ENCODE assay signal across 14 mouse cellular contexts in genomic region chr11:32708739-32709501, GRCm38 (mm10).
DNase-seq lines count a peak whose midpoint lies in the region; ATAC-seq and TF ChIP-seq lines count a peak whose summit lies in the region.
"Had no signal": no experiment of that assay in that cellular context is flagged by ENCODE, and none has a peak within 500 bp of the region (broad histone marks: within the 10 kb centered on the region; RNA-seq: fewer than 3 reads in every experiment).

No protein-coding gene starts in this region.

- no peak overlapping the region for H3K9ac ChIP-seq in heart, adult 2 months (ENCODE audit: low read depth, low read length)
- H3K9ac ChIP-seq in neural tube, embryonic 14.5 days (replicated peaks; ENCODE audit: low read depth, low read length), result no peak overlapping the region
- H3K9ac ChIP-seq: embryonic facial prominence, embryonic 12.5 days; forebrain, postnatal 0 days; lung, embryonic 15.5 days; midbrain, embryonic 12.5 days had no signal

- ATAC-seq in neural tube, embryonic 14.5 days (ENCODE audit: low read depth), result peak; percentile 28; the same call in 1 of the 2 replicates
- ATAC-seq: forebrain, postnatal 0 days had no signal

- no peaks in the 10 kb centered on the region for H3K27me3 ChIP-seq in heart, embryonic 10.5 days (ENCODE audit: insufficient read depth, poor library complexity, severe bottlenecking)
- no peaks in the 10 kb centered on the region for H3K27me3 ChIP-seq in heart, adult 2 months (ENCODE audit: control insufficient read depth, insufficient read depth, low read length)
- no peaks in the 10 kb centered on the region for H3K27me3 ChIP-seq in neural tube, embryonic 14.5 days (ENCODE audit: control insufficient read depth, insufficient read depth, low read length)
- H3K27me3 ChIP-seq: embryonic facial prominence, embryonic 12.5 days; lung, embryonic 15.5 days; midbrain, embryonic 12.5 days had no signal

- no peak for TF ChIP-seq CTCF in heart, adult 2 months (IDR thresholded peaks at IDR 0.05)
- TF ChIP-seq CTCF in layer of hippocampus, adult 2 months (conservative IDR thresholded peaks at IDR 0.05), result no peak

- 84% methylated on average over 14 of the region's 14 CpGs for WGBS in heart, embryonic 10.5 days
- WGBS in heart, adult 2 months, result 77% methylated on average over 14 of the region's 14 CpGs
- WGBS in neural tube, embryonic 14.5 days, result 71% methylated on average over 14 of the region's 14 CpGs

- no peak for TF ChIP-seq EP300 in heart, adult 2 months (IDR thresholded peaks at IDR 0.05; ENCODE audit: insufficient read depth, low read depth, low read length)

- no peak for TF ChIP-seq POLR2A in heart, adult 2 months (IDR thresholded peaks at IDR 0.05; ENCODE audit: insufficient read depth, low read depth, low read length)

- H3K79me2 ChIP-seq in heart, adult 2 months (replicated peaks; ENCODE audit: control insufficient read depth, insufficient read depth, low read length), result peaks cover 9% of the 10 kb centered on the region

- DNase-seq in heart, embryonic 10.5 days (ENCODE audit: low spot score), result peak; percentile 54
- DNase-seq in heart, adult 2 months, result no peak
- DNase-seq in layer of hippocampus, adult 2 months (ENCODE audit: low spot score in 2 of 2), result no peak
- no peak for DNase-seq in layer of hippocampus, adult 9-10 months (ENCODE audit: low spot score)
- no peak for DNase-seq in neural tube, embryonic 10.5 days (ENCODE audit: extremely low spot score, low spot score)
- DNase-seq in testis, postnatal 14 days (ENCODE audit: low spot score), result no peak

- H3K4me1 ChIP-seq in heart, embryonic 10.5 days, result peaks cover 21% of the 10 kb centered on the region; the same call in 1 of the 2 replicates
- H3K4me1 ChIP-seq in heart, adult 2 months (ENCODE audit: control insufficient read depth, insufficient read depth, low read length), result peaks cover 13% of the 10 kb centered on the region
- no peaks in the 10 kb centered on the region for H3K4me1 ChIP-seq in neural tube, embryonic 14.5 days (ENCODE audit: control insufficient read depth, insufficient read depth, low read length)
- H3K4me1 ChIP-seq: embryonic facial prominence, embryonic 12.5 days; lung, embryonic 15.5 days had no signal

- H3K9me3 ChIP-seq in heart, embryonic 10.5 days, result no peaks in the 10 kb centered on the region
- no peaks in the 10 kb centered on the region for H3K9me3 ChIP-seq in neural tube, embryonic 14.5 days (ENCODE audit: control insufficient read depth, low read length)
- H3K9me3 ChIP-seq: embryonic facial prominence, embryonic 12.5 days; lung, embryonic 15.5 days; midbrain, embryonic 12.5 days had no signal

- peaks cover 18% of the 10 kb centered on the region; the same call in 1 of the 2 replicates for H3K36me3 ChIP-seq in heart, embryonic 10.5 days
- peaks cover 10% of the 10 kb centered on the region for H3K36me3 ChIP-seq in heart, adult 2 months (ENCODE audit: control insufficient read depth, insufficient read depth, low read length)
- H3K36me3 ChIP-seq in neural tube, embryonic 14.5 days (ENCODE audit: control insufficient read depth, insufficient read depth, low read length), result no peaks in the 10 kb centered on the region

- H3K27ac ChIP-seq in heart, embryonic 10.5 days, result no peak overlapping the region
- no peak overlapping the region for H3K27ac ChIP-seq in heart, adult 2 months
- peak overlapping the region; percentile 77 for H3K27ac ChIP-seq in layer of hippocampus, adult 2 months
- no peak overlapping the region for H3K27ac ChIP-seq in neural tube, embryonic 14.5 days (ENCODE audit: low read depth, low read length)
- H3K27ac ChIP-seq: embryonic facial prominence, embryonic 12.5 days; kidney, postnatal 0 days; lung, embryonic 15.5 days; midbrain, embryonic 12.5 days had no signal

- no peak overlapping the region for H3K4me2 ChIP-seq in neural tube, embryonic 14.5 days (ENCODE audit: low read depth, low read length)
- H3K4me2 ChIP-seq: embryonic facial prominence, embryonic 12.5 days; lung, embryonic 15.5 days; midbrain, embryonic 12.5 days had no signal

- intact Hi-C loops in heart, adult 2 months (cut with DNase I), result loop anchor here (1.0 to 5.0 kb wide), 5 partner anchors 14 to 258 kb away; partner anchors contain the start of genes Efcab9, Fbxw11 and Stk10

- no peak overlapping the region for H3K4me3 ChIP-seq in heart, embryonic 10.5 days
- H3K4me3 ChIP-seq in heart, adult 2 months, result no peak overlapping the region
- H3K4me3 ChIP-seq in layer of hippocampus, adult 2 months, result no peak overlapping the region
- no peak overlapping the region for H3K4me3 ChIP-seq in neural tube, embryonic 14.5 days (ENCODE audit: low read depth, low read length)
- H3K4me3 ChIP-seq: embryonic facial prominence, embryonic 12.5 days; erythroblast, embryonic 14.5 days; lung, embryonic 15.5 days; midbrain, embryonic 12.5 days; myocyte had no signal
